Mouse (Mus musculus) lung, embryonic 15.5 days (tissue): ENCODE measurements around the gene Caly. TPM values are rescaled to one million over a fixed set of nuclear protein-coding genes. Genes with fewer than 3 reads are reported as not detected.

Experiments
- ATAC-seq: fragments of 200-750 bp; cut with Nextera tagmentation; 2 replicates; pipeline ENCODE4 v1.8.0; 2017; ENCODE audit warnings: moderate number of reproducible peaks, borderline replicate concordance; ENCODE audit not compliant: low FRiP score, low TSS enrichment; ENCODE audit errors: extremely low read depth
- H3K27ac ChIP-seq: fragments of 300-500 bp; sonication (generic); 2 replicates; pipeline ENCODE4 v1.5.1; 2015; ENCODE audit warnings: moderate library complexity, mild to moderate bottlenecking, inconsistent platforms
- H3K27me3 ChIP-seq: fragments of 300-500 bp; sonication (generic); 2 replicates; pipeline ENCODE4 v1.6.1; 2015; ENCODE audit warnings: inconsistent platforms
- H3K36me3 ChIP-seq: fragments of 300-500 bp; sonication (generic); 2 replicates; pipeline ENCODE4 v1.6.1; 2015; ENCODE audit warnings: inconsistent platforms
- H3K4me1 ChIP-seq: fragments of 300-500 bp; sonication (generic); 2 replicates; pipeline ENCODE4 v1.6.1; 2015; ENCODE audit warnings: inconsistent platforms
- H3K4me2 ChIP-seq: fragments of 300-500 bp; sonication (generic); 2 replicates; pipeline ENCODE4 v1.6.1; 2015; ENCODE audit warnings: inconsistent platforms, mild to moderate bottlenecking, moderate library complexity
- H3K4me3 ChIP-seq: fragments of 300-500 bp; sonication (generic); 2 replicates; pipeline ENCODE4 v1.5.1; 2015; ENCODE audit warnings: mild to moderate bottlenecking, inconsistent platforms
- H3K9ac ChIP-seq: fragments of 300-500 bp; sonication (generic); 2 replicates; pipeline ENCODE4 v1.6.1; 2015; ENCODE audit warnings: inconsistent platforms
- H3K9me3 ChIP-seq: fragments of 300-500 bp; sonication (generic); 2 replicates; pipeline ENCODE4 v1.6.1; 2016; ENCODE audit warnings: inconsistent platforms
- WGBS: fragments of 180-500 bp; shearing (Covaris S2); methylation state at CpG from one replicate; pipeline ENCODE4 v1.1.7; 2015; 5-methylcytosine and 5-hydroxymethylcytosine counted together
- polyA plus RNA-seq: library from polyadenylated mRNA; unstranded; fragments of >200 nt; fragmentation: Nextera tagmentation; extraction: Ambion mirVana; gene quantifications from 2 replicates; pipeline ENCODE4 v1.2.1, GENCODE M21; 2015

The Caly gene
- 0.66 and 1.1 TPM in 2 replicates for polyA plus RNA-seq

DNA sequence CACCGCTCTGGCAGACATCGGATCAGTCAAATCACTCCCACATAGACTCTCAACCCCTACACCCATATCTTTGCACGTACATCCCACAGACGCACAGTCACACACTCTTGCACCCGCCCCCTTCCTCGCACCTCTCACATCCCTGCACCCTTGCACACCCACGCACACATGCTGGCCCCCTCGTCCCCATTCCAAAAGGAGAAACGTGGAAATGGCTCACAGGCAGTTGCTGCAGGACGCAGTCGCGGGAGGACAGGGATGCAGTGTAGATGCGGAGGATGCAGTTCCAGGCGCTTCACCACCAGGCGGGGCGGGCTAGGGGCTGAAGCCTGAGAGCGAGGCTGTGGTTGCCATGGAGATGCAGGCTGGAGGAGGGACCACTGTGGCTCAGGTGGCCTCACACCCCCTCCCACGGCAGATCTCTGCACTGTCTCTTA, at the start of gene Caly:
Gene Caly (minus strand): TSS at position 307 of the 437 bp plus-strand sequence.
- ATAC-seq, result 0 out of 2 replicates have a peak, but pooled peaks have one; percentile 31
- Histone ChIP-seq H3K4me2 (no peak within 1 kb of the TSS), H3K36me3 (no peaks in the 10 kb centered on the region), H3K9me3 (no peaks in the 10 kb centered on the region), H3K9ac (no peak within 1 kb of the TSS), H3K27me3 (peaks cover 42% of the 10 kb centered on the region), H3K27ac (no peak within 1 kb of the TSS), H3K4me3 (no peak within 1 kb of the TSS), H3K4me1 (no peaks in the 10 kb centered on the region)
- WGBS, result 8% methylated on average over 18 of the region's 18 CpGs

DNA sequence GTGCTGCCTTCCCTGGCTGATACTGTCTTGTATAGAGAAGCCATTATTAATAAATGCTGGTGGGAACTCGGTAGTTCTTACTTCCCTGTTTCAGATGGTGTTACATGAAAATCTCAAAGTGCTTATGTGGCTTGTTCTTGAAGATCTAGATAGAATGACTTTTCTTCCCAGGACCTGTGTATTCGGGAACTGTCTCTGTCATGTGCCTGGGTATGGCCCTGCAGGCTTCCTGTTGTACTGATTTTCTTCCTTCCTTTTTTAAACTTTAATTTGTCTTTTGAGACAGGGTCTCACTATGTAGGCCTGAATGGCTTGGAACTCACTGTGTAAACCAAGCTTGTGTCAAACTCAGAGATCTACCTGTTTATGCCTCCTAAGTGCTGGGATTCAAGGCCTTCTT, 45.6 kb upstream of the Caly start:
- peaks cover 12% of the 10 kb centered on the region for H3K4me1 ChIP-seq

DNA sequence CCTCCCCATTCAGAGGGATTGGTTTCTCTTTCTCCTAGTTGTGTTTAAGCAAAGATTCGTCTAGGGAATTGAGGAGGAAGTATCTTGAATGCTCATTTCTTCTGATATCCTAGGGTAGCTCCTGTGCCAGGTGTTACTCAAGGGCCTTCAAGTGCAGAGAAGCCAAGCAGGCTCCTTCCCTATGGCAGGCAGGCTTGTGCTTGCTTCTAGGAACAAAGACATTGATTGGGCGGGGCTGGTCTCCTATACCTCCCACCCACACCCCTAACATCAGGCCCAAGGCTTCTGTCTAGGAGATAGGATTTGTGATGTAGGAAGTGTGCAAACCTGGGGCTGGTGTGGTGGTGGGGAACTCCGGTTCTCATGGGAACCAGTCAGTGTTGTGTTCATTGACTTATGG, 44.6 kb upstream of the Caly start:
- no peak overlapping the region for H3K9ac ChIP-seq
- peak overlapping the region; percentile 3; the same call in 1 of the 2 replicates for H3K4me3 ChIP-seq
- peak overlapping the region; percentile 18 for H3K4me2 ChIP-seq

More for the DNA sequence above, 45.6 kb upstream of the Caly start:
- Histone ChIP-seq H3K4me3 (no peak overlapping the region), H3K27me3 (no peaks in the 10 kb centered on the region), H3K9me3 (no peaks in the 10 kb centered on the region), H3K9ac (no peak overlapping the region), H3K27ac (no peak overlapping the region), H3K36me3 (peaks cover 11% of the 10 kb centered on the region; the same call in 1 of the 2 replicates), H3K4me2 (no peak overlapping the region)
- WGBS, result 79% methylated on average over 2 of the region's 2 CpGs
- no peak for ATAC-seq

DNA sequence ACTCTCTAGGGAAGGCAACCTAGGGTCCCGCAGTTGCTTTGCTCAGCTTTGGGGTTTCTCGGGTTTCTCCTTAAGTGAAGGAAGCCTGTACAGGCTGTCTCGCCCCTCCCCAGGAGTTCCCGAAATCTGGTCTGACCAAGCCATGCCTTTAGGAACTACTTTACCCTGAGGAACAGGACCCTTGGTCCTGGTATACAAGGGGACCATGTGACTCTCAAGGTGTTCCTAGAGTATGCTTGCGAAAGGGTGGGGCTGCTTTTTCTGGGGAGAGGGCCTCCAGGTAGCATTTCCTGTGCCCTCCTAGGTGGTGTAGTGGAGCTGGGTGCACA, 43.6 kb upstream of the Caly start:
- peak overlapping the region; percentile 67 for H3K4me3 ChIP-seq
- peaks cover 11% of the 10 kb centered on the region; the same call in 1 of the 2 replicates for H3K36me3 ChIP-seq
- peak overlapping the region; percentile 57 for H3K27ac ChIP-seq
- no peaks in the 10 kb centered on the region for H3K27me3 ChIP-seq
- 5% methylated on average over 5 of the region's 5 CpGs for WGBS
- no peaks in the 10 kb centered on the region for H3K9me3 ChIP-seq
- peak overlapping the region; percentile 69 for H3K9ac ChIP-seq
- no peak; the same call in 1 of the 2 replicates for ATAC-seq
- peaks cover 12% of the 10 kb centered on the region for H3K4me1 ChIP-seq
- peak overlapping the region; percentile 68 for H3K4me2 ChIP-seq

More for the DNA sequence above, 44.6 kb upstream of the Caly start:
- no peaks in the 10 kb centered on the region for H3K9me3 ChIP-seq
- no peak overlapping the region for H3K27ac ChIP-seq
- peaks cover 12% of the 10 kb centered on the region for H3K4me1 ChIP-seq
- no peak for ATAC-seq
- H3K36me3 ChIP-seq, result peaks cover 11% of the 10 kb centered on the region; the same call in 1 of the 2 replicates
- WGBS, result 82% methylated on average over 3 of the region's 3 CpGs
- H3K27me3 ChIP-seq, result no peaks in the 10 kb centered on the region

DNA sequence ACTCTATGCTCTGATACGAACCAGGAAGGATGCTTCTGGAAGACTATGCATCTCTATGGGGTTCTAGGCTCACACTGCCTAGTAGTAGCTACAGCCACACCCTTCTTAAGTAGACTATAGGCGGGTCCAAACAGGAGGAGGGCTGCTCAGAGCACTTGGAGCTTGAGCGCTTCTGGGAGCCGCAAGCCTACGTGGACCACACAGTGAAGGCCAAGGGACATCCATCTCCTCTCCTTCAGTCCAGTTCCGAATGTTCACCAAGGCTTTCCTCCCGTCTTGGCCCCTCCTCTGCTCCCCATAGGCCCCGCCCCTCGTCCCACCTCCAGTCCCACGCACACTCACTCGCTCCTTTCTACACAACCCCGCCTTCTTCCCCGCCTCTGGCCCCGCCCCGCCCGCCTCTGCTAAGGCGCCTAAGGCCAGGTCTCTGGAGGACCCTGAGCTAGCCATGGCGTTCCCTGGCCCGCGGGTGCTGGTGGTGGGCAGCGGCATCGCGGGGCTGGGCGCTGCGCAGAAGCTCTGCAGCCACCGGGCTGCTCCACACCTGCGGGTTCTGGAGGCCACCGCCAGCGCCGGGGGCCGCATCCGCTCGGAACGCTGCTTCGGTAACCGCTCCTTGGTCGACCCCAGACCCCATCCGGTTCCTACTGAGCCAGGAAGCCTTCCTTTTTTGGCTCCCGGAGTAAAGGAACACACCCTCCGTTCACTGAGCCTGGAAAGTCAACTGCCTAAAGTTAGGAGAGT, 43.1 kb upstream of the Caly start:
- H3K4me2 ChIP-seq, result peak overlapping the region; percentile 68
- peak; percentile 98 for ATAC-seq
- H3K4me1 ChIP-seq, result peaks cover 12% of the 10 kb centered on the region
- peak overlapping the region; percentile 57 for H3K27ac ChIP-seq
- no peaks in the 10 kb centered on the region for H3K9me3 ChIP-seq
- H3K9ac ChIP-seq, result peak overlapping the region; percentile 69
- no peaks in the 10 kb centered on the region for H3K27me3 ChIP-seq
- H3K36me3 ChIP-seq, result peaks cover 8% of the 10 kb centered on the region; the same call in 1 of the 2 replicates
- peak overlapping the region; percentile 67 for H3K4me3 ChIP-seq
- WGBS, result 2% methylated on average over 40 of the region's 40 CpGs

DNA sequence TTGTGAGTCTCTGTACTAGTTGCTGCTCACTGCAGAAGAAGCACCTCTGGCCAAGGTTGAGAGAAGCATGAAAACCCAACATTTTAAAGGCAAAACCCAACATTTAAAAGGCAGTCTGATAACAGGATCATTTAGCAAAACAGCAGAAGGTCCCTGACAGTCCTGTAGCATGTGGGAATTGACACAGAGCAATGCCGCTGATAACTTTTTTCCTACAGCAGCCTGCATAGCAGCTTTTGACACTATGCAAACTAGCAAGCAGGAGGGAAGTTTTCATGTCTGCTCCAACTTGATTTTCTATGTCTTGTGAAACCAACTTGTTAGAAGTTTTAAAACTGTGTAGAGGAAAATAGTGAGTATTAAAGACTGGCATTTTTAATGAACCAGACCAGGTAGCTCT, 42.0 kb upstream of the Caly start:
- no peak overlapping the region for H3K27ac ChIP-seq
- no peak overlapping the region for H3K4me3 ChIP-seq
- 84% methylated on average over 1 of the region's 1 CpGs for WGBS
- no peaks in the 10 kb centered on the region for H3K36me3 ChIP-seq
- H3K9ac ChIP-seq, result no peak overlapping the region
- no peaks in the 10 kb centered on the region for H3K27me3 ChIP-seq
- peaks cover 12% of the 10 kb centered on the region for H3K4me1 ChIP-seq
- no peaks in the 10 kb centered on the region for H3K9me3 ChIP-seq
- no peak overlapping the region for H3K4me2 ChIP-seq
- ATAC-seq, result no peak

DNA sequence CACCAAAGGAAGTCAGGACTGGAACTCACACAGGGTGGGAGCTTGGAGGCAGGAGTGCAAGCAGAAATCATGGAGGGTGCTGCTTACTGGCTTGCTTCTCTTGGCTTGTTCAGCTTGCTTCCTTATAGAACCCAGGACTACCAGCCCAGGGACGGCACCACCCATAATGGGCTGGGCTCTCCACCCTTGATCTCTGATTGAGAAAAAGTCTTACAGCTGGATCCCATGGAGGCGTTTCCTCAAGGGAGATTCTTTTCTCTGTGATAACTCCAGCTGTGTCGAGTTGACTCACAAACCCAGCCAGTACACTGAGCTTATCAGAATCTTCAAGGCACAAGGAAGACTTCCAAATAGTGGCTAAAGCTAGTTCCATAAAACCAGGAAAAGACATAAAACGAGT, 40.4 kb upstream of the Caly start:
- ATAC-seq, result no peak

DNA sequence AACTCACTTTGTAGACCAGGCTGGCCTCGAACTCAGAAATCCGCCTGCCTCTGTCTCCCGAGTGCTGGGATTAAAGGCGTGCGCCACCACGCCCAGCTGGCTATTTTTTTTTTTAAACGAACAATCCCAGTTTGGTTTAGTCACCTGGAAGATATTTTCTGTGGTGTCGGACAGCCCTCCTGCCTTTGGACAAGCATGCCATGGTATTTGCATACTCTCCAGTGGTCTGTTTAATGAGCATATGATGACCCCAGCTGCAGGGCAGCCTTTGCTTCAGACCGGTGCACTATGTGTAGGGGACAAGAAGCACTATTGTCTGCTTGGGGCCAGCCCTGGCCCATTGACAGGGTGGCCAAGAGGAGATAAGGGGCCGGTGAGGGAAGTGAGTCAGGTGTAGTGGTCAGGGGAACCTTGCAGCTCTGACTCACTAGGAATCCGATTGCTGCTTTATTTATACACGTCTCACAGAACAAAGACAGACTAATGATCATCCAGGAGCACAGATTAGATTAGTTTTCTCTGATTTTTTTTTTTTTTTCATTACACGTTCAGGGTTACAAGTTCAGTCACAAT, 39.1 kb upstream of the Caly start:
- H3K4me3 ChIP-seq, result no peak overlapping the region
- H3K27me3 ChIP-seq, result no peaks in the 10 kb centered on the region
- no peaks in the 10 kb centered on the region for H3K9me3 ChIP-seq
- no peaks in the 10 kb centered on the region for H3K36me3 ChIP-seq
- peaks cover 4% of the 10 kb centered on the region; the same call in 1 of the 2 replicates for H3K4me1 ChIP-seq
- no peak overlapping the region for H3K27ac ChIP-seq
- no peak for ATAC-seq
- WGBS, result 61% methylated on average over 13 of the region's 13 CpGs
- no peak overlapping the region for H3K9ac ChIP-seq
- no peak overlapping the region for H3K4me2 ChIP-seq

More for the DNA sequence above, 40.4 kb upstream of the Caly start:
- no peaks in the 10 kb centered on the region for H3K9me3 ChIP-seq
- no peak overlapping the region for H3K27ac ChIP-seq
- H3K4me3 ChIP-seq, result no peak overlapping the region
- H3K27me3 ChIP-seq, result no peaks in the 10 kb centered on the region
- H3K9ac ChIP-seq, result no peak overlapping the region
- H3K4me2 ChIP-seq, result no peak overlapping the region
- H3K36me3 ChIP-seq, result no peaks in the 10 kb centered on the region
- H3K4me1 ChIP-seq, result peaks cover 12% of the 10 kb centered on the region
- 31% methylated on average over 4 of the region's 4 CpGs for WGBS

DNA sequence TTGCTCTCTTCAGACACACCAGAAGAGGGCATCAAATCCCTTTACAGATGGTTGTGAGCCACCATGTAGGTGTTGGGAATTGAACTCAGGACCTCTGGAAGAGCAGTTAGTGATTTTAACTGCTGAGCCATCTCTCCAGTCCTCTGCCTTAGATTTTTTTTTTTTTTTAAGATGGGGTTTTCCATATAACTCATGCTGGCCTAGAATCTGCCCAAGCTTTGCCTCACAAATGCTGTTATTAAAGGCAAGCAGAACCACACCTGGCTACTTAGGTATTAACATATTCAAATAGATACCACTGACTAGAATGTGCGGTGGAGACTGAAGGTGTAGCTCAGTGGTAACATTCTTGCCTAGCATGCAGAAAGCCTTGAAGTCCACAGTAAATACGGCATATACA, 38.1 kb upstream of the Caly start:
- peaks cover 4% of the 10 kb centered on the region; the same call in 1 of the 2 replicates for H3K4me1 ChIP-seq
- H3K9me3 ChIP-seq, result no peaks in the 10 kb centered on the region
- no peak overlapping the region for H3K27ac ChIP-seq
- H3K9ac ChIP-seq, result no peak overlapping the region
- no peaks in the 10 kb centered on the region for H3K36me3 ChIP-seq
- no peak for ATAC-seq
- no peaks in the 10 kb centered on the region for H3K27me3 ChIP-seq
- no peak overlapping the region for H3K4me2 ChIP-seq
- WGBS, result 86% methylated on average over 2 of the region's 2 CpGs
- no peak overlapping the region for H3K4me3 ChIP-seq

DNA sequence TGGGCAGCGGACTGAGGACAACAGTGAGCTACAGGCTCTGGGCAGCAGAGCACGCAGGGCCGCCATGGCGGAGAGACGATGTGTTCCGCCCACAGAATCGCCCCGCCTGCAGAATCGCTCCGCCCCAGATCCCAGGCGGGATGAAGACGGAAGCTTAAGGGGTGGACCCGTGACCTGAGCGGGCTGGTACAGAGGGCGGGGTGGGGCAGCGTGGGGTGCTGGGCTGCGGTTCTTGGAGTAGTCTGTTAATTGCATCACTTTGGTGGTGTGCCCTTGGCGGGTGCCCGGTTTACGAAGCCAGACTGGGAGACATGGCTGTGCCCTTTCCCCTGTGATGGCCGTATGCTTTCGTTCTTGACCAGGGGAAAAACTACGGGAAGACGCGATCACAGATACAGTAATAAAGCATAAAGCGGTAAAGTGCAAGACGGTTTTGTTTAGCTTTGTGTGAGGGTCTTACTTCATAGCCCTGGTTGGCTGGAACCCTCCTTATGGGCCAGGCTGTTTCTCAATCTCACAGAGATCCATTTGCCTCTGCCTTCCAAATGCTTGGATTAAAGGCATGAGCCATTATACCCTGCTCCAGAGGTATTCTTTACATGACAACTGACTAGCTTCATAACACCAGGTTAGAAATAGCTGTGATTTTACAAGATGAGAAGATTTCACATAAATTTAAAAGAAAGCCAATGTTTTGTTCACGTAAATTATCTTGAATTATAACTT, 34.1 kb upstream of the Caly start, which contains the start of gene Echs1:
Gene Echs1 (minus strand): TSS at position 148 of the 726 bp plus-strand sequence.
- H3K27ac ChIP-seq, result peak within 1 kb of the TSS; percentile 88
- H3K9me3 ChIP-seq, result no peaks in the 10 kb centered on the region
- WGBS, result 2% methylated on average over 28 of the region's 28 CpGs
- peak within 1 kb of the TSS; percentile 70 for H3K4me2 ChIP-seq
- ATAC-seq, result peak; percentile 96
- H3K4me3 ChIP-seq, result peak within 1 kb of the TSS; percentile 74
- H3K9ac ChIP-seq, result peak within 1 kb of the TSS; percentile 86
- H3K36me3 ChIP-seq, result peaks cover 14% of the 10 kb centered on the region; the same call in 1 of the 2 replicates
- no peaks in the 10 kb centered on the region for H3K27me3 ChIP-seq
- H3K4me1 ChIP-seq, result 0 out of 2 replicates have a peak, but pooled peaks cover 2% of the 10 kb centered on the region

DNA sequence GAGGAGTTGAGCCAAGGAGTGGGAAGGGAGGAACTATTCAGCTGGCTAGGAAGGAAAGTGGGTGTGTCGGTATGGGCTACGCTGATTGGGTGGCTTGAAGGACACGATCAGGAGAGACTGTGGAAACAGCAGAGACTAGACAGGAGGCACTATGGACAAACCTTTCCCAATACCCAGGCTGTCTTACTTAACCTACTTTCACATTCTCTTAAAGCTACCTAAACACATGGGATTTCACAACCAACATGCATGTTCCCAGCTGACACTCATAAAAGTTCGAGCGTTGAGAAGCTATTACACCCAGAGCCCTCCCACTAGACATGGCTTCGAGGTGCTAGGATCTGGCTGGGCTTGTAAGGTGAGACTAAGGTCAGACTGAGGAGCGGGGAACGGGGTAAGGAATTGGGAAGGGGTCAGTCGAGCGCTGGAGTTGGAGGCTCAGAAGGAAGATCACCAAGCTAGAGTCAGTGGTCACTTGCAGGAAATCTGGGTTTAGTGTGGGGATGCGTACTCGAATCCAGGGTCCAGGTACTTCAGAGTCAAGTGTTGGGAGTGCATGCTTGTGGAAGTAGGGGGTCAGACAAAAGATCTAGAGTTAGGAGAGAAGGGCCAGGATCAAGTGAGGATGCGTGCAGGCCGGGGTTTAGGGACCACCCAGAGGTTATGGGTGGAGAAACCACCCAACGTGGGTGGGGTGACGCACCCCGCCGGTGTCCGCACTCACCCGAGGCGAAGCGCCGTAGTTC, 33.4 kb upstream of the Caly start, which contains the start of gene Paox:
Gene Paox (plus strand): TSS at position 217 of the 746 bp plus-strand sequence.
- Histone ChIP-seq H3K4me3 (peak within 1 kb of the TSS; percentile 74), H3K9me3 (no peaks in the 10 kb centered on the region), H3K27me3 (no peaks in the 10 kb centered on the region), H3K36me3 (peaks cover 20% of the 10 kb centered on the region; the same call in 1 of the 2 replicates), H3K27ac (peak within 1 kb of the TSS; percentile 88), H3K4me2 (peak within 1 kb of the TSS; percentile 70), H3K9ac (peak within 1 kb of the TSS; percentile 86), H3K4me1 (0 out of 2 replicates have a peak, but pooled peaks cover 2% of the 10 kb centered on the region)
- ATAC-seq, result peak; percentile 83
- under 1% methylated on average over 23 of the region's 23 CpGs for WGBS
